In the genomic region with DNA sequence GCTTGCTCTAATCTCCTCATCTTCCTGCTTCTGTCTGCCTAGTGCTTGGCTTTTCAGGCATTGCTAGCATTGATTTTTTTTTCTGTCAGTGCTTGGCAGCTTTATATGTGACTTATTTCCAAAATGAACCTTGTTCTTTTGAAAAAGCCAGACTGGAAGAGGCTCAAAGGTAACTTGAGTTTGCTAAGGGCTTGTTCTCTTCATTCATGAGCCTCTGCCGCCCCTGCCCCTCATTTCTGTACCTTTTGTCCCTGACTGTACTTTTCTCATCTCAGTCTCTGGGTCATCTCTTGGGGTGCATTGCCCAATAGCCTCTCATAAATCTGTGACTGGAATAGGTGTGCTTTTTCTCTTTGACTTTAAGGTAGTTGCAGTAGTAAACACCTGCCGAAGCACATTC, we compare ENCODE assay signal across 7 mouse cellular contexts. TPM values are rescaled to one million over a fixed set of nuclear protein-coding genes. Genes with fewer than 3 reads are reported as not detected.
DNase-seq lines count a peak whose midpoint lies in the region; ATAC-seq lines count a peak whose summit lies in the region.

No protein-coding gene starts in this region.

- H3K9ac ChIP-seq in hindbrain, embryonic 13.5 days, result peak overlapping the region; percentile 81
- H3K9ac ChIP-seq in liver, embryonic 11.5 days (ENCODE audit: low read depth, low read length), result peak overlapping the region; percentile 89

- no peaks in the 10 kb centered on the region for H3K27me3 ChIP-seq in hindbrain, embryonic 13.5 days
- H3K27me3 ChIP-seq in liver, embryonic 11.5 days (replicated peaks; ENCODE audit: control insufficient read depth, insufficient read depth, low read length), result no peaks in the 10 kb centered on the region

- H3K4me3 ChIP-seq in hindbrain, embryonic 13.5 days, result peak overlapping the region; percentile 70
- peak overlapping the region; percentile 66 for H3K4me3 ChIP-seq in liver, embryonic 11.5 days (ENCODE audit: low read depth, low read length)

- peaks cover 17% of the 10 kb centered on the region for H3K36me3 ChIP-seq in hindbrain, embryonic 13.5 days
- H3K36me3 ChIP-seq in liver, embryonic 11.5 days (ENCODE audit: control insufficient read depth, insufficient read depth, low read length), result peaks cover 8% of the 10 kb centered on the region; the same call in 1 of the 2 replicates

- WGBS in hindbrain, embryonic 13.5 days, result 77% methylated on average over 2 of the region's 2 CpGs
- WGBS in liver, embryonic 11.5 days, result 86% methylated on average over 2 of the region's 2 CpGs

- DNase-seq in 3T3-L1 (ENCODE audit: low read depth, low spot score), result peak; percentile 36
- peak; percentile 52 for DNase-seq in A20 (ENCODE audit: low read depth, low spot score)
- DNase-seq in liver, embryonic 11.5 days (ENCODE audit: low spot score), result no peak
- no peak for DNase-seq in thymus, postnatal 0 days (ENCODE audit: low spot score)
- no peak for DNase-seq in T-cell, adult 2 months (ENCODE audit: low spot score)
- no peak for DNase-seq in adrenal gland, adult 2 months

- no peak for ATAC-seq in hindbrain, embryonic 13.5 days (ENCODE audit: low FRiP score)
- ATAC-seq in liver, embryonic 11.5 days (replicated peaks; ENCODE audit: low FRiP score), result no peak

- peak overlapping the region; percentile 99 for H3K27ac ChIP-seq in hindbrain, embryonic 13.5 days
- H3K27ac ChIP-seq in liver, embryonic 11.5 days (ENCODE audit: low read depth, low read length), result no peak overlapping the region

- H3K4me1 ChIP-seq in hindbrain, embryonic 13.5 days (replicated peaks), result peaks cover 8% of the 10 kb centered on the region
- H3K4me1 ChIP-seq in liver, embryonic 11.5 days (replicated peaks; ENCODE audit: control insufficient read depth, insufficient read depth, low read length), result peaks cover 4% of the 10 kb centered on the region; the same call in 1 of the 2 replicates

- peak overlapping the region; percentile 75 for H3K4me2 ChIP-seq in hindbrain, embryonic 13.5 days
- peak overlapping the region; percentile 89 for H3K4me2 ChIP-seq in liver, embryonic 11.5 days

- H3K9me3 ChIP-seq in hindbrain, embryonic 13.5 days, result no peaks in the 10 kb centered on the region
- H3K9me3 ChIP-seq in liver, embryonic 11.5 days (ENCODE audit: control insufficient read depth, low read length), result no peaks in the 10 kb centered on the region

RNA-seq across cellular contexts. Expression of gene Ing3, which starts 1.3 kb away (rescaled TPM):
- polyA plus RNA-seq in hindbrain, embryonic 13.5 days (2015; fragmentation: Nextera tagmentation; extraction: Ambion mirVana), result 43.1 and 49.4 TPM in 2 replicates
- 28.4 and 29.2 TPM in 2 replicates for polyA plus RNA-seq in liver, embryonic 11.5 days (2014; fragmentation: Nextera tagmentation; extraction: Ambion mirVana)
- 76.4 and 81.0 TPM in 2 replicates for polyA plus RNA-seq in thymus, postnatal 0 days (2015; fragmentation: Nextera tagmentation; extraction: Ambion mirVana)
- 10 to 100 TPM; 22.3 to 25.9 TPM for total RNA-seq in adrenal gland, adult 2 months (2021)
- polyA plus RNA-seq in adrenal gland, adult 2 months (2012; rRNA removed), result 2.7 and 3.5 TPM in 2 replicates

RNA-seq across cellular contexts. Expression of gene Cped1, which starts 35.0 kb away (rescaled TPM):
- polyA plus RNA-seq in hindbrain, embryonic 13.5 days (2015; fragmentation: Nextera tagmentation; extraction: Ambion mirVana), result 4.3 and 4.4 TPM in 2 replicates
- polyA plus RNA-seq in liver, embryonic 11.5 days (2014; fragmentation: Nextera tagmentation; extraction: Ambion mirVana), result 6.9 TPM in 2 replicates
- 0.72 and 0.95 TPM in 2 replicates for polyA plus RNA-seq in thymus, postnatal 0 days (2015; fragmentation: Nextera tagmentation; extraction: Ambion mirVana)
- total RNA-seq in adrenal gland, adult 2 months (2021), result 10 to 100 TPM; 38.2 to 51.7 TPM
- polyA plus RNA-seq in adrenal gland, adult 2 months (2012; rRNA removed), result 5.6 and 7.1 TPM in 2 replicates

Comparison
In these comparisons a context has a peak if more than half of its experiments do, and no peak if none do; other contexts are left out.
1. DNase-seq: peak in 3T3-L1 (single experiment) and A20 (single experiment); none in liver, embryonic 11.5 days (single experiment), thymus, postnatal 0 days (single experiment), T-cell, adult 2 months (single experiment) and adrenal gland, adult 2 months (single experiment).